Mouse (Mus musculus) B cell, adult 2 months (primary cell): Measurements from ENCODE around the gene Usf1.

Experiments used
- DNase-seq, 2 experiments: peaks; one replicate each; pipeline ENCODE4 v3.0.0; 2022

Gene Usf1

GRCm38 (mm10) chr1:171410947-171411484 lies at the start of gene Usf1:
Usf1 (plus strand) TSS chr1:171411313.
- peak; percentile 96 to 97 for DNase-seq

- no peak for DNase-seq
Measured at GRCm38 (mm10) chr1:171365934-171366333, 45.2 kb upstream of the Usf1 start.

GRCm38 (mm10) chr1:171369845-171370556 lies 41.1 kb upstream of the Usf1 start, which contains the start of gene Nectin4:
Nectin4 (plus strand) TSS chr1:171370099.
- DNase-seq: no peak

DNA sequence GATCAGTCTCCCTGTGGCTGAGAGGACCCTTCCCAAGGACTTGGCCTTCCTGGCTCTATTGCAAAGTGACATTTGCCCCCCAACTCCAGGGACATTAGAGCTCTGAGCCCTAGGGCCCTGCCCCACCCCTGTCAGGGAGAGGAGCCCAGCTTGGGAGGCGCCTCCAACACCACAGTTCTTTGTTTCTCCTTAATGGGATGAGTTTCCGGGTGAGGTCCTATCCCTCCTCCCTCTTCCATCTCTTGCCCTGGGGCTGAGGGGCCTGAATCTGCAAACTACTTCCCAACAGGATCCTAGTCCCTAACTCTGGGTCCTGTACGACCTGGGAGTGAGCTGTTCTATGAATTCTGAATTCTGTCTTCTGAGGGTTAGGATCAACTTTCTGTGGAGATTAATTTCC lies 38.2 kb upstream of the Usf1 start:
- no peak for DNase-seq

GRCm38 (mm10) chr1:171373946-171374345 lies 37.2 kb upstream of the Usf1 start:
- DNase-seq: no peak

GRCm38 (mm10) chr1:171375646-171376097 lies 35.4 kb upstream of the Usf1 start:
- DNase-seq: no peak

GRCm38 (mm10) chr1:171378298-171378697 lies 32.8 kb upstream of the Usf1 start:
- no peak for DNase-seq

- peak; percentile 86 to 88 for DNase-seq
Measured at GRCm38 (mm10) chr1:171379935-171380599, 31.0 kb upstream of the Usf1 start.

GRCm38 (mm10) chr1:171382096-171382620 lies 29.0 kb upstream of the Usf1 start:
- DNase-seq: peak; percentile 55

- DNase-seq: no peak
Measured at GRCm38 (mm10) chr1:171384361-171384760, 26.8 kb upstream of the Usf1 start.

- peak; percentile 30 to 33 for DNase-seq
Measured at GRCm38 (mm10) chr1:171385171-171385570, 25.9 kb upstream of the Usf1 start.

- DNase-seq: peak; percentile 48 to 56
Measured at GRCm38 (mm10) chr1:171387099-171387498, 24.0 kb upstream of the Usf1 start.

DNA sequence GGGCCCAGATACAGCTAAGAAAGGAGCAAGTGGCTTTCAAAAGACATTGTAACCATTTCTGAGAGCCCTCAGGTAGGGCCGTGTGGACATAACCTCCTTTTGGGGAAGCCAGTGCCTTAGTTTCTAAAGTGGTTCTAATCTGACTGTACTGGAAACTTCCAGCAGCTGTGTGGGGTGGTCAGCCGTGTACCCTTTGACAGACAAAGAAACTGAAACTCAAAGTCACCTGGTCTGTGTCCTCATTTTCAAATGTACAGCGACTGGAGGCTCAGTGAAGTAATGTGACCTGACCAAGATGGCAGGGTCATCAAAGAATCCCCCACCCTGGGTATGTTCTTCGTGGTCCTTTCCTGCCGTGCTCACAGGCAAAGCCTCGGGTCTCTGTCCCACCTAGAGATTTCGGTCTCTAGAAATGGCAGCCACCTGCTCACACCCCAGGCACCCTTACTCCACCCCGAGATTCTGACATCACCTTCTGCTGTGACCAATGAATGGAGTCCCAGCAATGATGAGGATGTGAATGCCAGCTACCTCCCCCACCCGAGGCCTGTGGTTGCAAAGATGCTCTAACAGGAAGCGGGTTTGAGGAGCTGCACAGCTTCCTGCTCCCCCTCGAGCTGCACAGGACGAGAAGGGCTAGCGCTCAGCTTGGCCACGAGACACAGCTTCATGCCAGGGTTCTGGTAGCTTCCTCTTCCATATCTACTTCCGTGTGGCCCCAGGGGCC lies 22.6 kb upstream of the Usf1 start, which contains the start of gene Arhgap30:
Arhgap30 (plus strand) TSS at position 579 of the 727 bp plus-strand sequence.
- peak; percentile 93 to 96 for DNase-seq

DNA sequence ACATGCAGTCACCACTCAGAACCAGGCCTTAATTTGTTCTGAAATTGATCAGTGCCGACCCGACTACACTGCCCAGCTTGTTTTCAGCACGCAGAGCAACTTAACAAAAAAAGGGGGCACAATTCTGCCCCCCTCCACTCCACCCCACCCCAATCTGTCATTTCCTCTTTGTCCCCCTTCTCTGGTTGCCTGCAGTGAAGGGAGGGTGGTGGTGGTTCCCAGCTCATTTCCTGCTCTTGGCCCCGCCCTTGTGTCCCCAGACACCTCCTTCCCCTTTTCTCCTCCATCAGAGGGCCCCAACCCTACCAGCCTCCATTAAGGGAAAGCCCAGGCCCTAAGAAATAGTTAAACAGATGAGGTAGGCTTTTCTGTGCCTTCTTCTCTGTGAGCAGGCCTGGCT lies 21.0 kb upstream of the Usf1 start:
- DNase-seq: peak; percentile 87 to 91

- no peak for DNase-seq
Measured at GRCm38 (mm10) chr1:171401821-171402220, 9.3 kb upstream of the Usf1 start.

GRCm38 (mm10) chr1:171402991-171403390 lies 8.1 kb upstream of the Usf1 start:
- no peak for DNase-seq

GRCm38 (mm10) chr1:171407263-171407662 lies 3.9 kb upstream of the Usf1 start:
- no peak for DNase-seq

DNA sequence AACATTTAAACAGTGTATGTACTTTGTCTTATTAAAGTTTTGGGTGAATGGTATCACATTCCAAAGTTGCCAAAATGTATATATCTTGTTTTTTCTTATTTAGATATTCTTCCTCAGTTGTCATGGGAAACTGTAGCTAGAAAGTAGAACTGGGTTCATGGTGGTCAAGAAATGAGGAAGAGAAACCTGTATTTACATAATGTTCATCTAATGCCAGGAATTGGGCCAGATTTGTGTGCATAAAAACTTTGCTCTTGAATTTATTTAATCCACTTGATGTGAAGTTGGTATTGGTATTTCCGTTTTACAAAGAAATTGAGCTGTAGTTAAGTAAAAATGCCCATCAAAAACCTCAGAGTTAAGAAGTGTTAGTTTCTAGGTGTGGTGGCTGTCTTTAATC lies 882 bp upstream of the Usf1 start:
- DNase-seq: peak; percentile 24 to 42

DNA sequence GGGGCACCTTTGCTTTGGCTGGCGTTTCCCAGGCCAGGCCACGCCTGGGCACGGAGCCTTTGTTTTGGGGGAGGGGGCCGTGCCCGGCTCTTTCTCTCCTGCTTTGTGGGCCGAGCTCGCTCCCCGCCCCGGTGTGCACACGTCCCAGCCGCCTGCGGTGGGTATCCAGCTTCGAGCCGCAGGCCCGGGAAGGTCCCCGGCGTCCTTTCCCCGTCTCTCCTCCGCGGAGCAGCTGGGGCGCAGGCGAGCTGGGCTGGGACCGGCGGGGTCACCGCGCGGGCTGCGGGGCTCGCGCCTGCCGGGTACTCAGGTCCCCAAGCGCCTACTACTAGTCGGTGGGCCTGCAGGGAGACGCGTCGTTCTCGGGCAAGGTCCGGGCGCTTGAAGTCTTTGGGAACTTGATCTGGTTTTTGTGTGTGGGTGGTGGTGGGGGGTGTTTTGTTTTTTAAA lies 404 bp downstream of the Usf1 start:
- DNase-seq: no peak

GRCm38 (mm10) chr1:171412001-171412441 lies 908 bp downstream of the Usf1 start:
- peak; percentile 75 to 79 for DNase-seq

- peak; percentile 43 to 46 for DNase-seq
Measured at GRCm38 (mm10) chr1:171412446-171412845, 1.3 kb downstream of the Usf1 start.

DNA sequence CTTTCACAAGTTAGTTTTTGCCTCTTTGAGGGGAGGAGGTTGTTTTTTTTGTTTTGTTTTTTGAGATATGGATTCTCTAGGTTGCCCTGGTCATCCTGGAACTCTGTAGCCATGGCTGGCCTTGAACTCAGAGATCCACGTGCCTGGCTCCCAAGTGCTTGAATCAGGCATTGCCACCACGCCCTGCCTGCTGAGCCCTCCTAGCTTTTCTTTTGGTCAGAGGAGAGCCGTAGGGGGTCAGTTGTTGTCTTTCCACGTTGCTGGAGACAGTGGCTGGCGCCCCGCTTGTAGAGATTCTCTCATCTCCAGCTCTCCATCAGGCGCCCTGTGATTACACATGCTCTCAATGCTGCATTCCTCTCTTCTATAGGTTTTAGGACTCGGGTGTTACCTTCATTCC lies 2.5 kb downstream of the Usf1 start:
- no peak for DNase-seq

- DNase-seq: peak; percentile 25 to 45
Measured at GRCm38 (mm10) chr1:171418660-171419059, 7.5 kb downstream of the Usf1 start, which contains the start of gene Tstd1. Tstd1 (plus strand) TSS chr1:171418872.
